Mouse (Mus musculus) ES-Bruce4 (cell line): ENCODE results near the gene Sorcs2. TPM values are rescaled to one million over a fixed set of nuclear protein-coding genes. Genes with fewer than 3 reads are reported as not detected.

Source experiments
- H3K27ac ChIP-seq: 2 replicates; pipeline ENCODE4 v1.5.1; 2012; ENCODE audit warnings: low read length, inconsistent platforms; ENCODE audit not compliant: insufficient read depth
- H3K27me3 ChIP-seq: 2 replicates; pipeline ENCODE4 v1.6.1; 2012; ENCODE audit warnings: mild to moderate bottlenecking, low read length, inconsistent platforms; ENCODE audit not compliant: control insufficient read depth, poor library complexity, insufficient read depth, severe bottlenecking
- H3K36me3 ChIP-seq: 2 replicates; pipeline ENCODE4 v1.6.1; 2012; ENCODE audit warnings: inconsistent platforms, mild to moderate bottlenecking, low read length, moderate library complexity; ENCODE audit not compliant: control insufficient read depth, poor library complexity, insufficient read depth, severe bottlenecking
- H3K4me1 ChIP-seq: one replicate; pipeline ENCODE4 v1.8.1; 2011; ENCODE audit warnings: low read length; ENCODE audit not compliant: control insufficient read depth, insufficient read depth
- H3K4me3 ChIP-seq: 2 replicates; pipeline ENCODE4 v1.5.1; 2011; ENCODE audit warnings: low read depth, mild to moderate bottlenecking, low read length
- H3K9ac ChIP-seq: 2 replicates; pipeline ENCODE4 v1.6.1; 2012; ENCODE audit warnings: low read depth, mild to moderate bottlenecking, inconsistent platforms; ENCODE audit not compliant: poor library complexity, severe bottlenecking
- H3K9me3 ChIP-seq: replicated peaks from 2 replicates; pipeline ENCODE4 v1.6.1; 2012; ENCODE audit warnings: mild to moderate bottlenecking, low read length, inconsistent platforms; ENCODE audit not compliant: control insufficient read depth, poor library complexity, insufficient read depth, severe bottlenecking
- CTCF ChIP-seq: IDR thresholded peaks from one replicate; pipeline ENCODE4 v1.8.1; 2011; ENCODE audit warnings: low read depth, low read length
- EP300 ChIP-seq: IDR thresholded peaks from 2 replicates; pipeline ENCODE4 v1.6.1; 2011; ENCODE audit warnings: low read depth, low read length; ENCODE audit not compliant: insufficient read depth
- POLR2A ChIP-seq: IDR thresholded peaks from one replicate; pipeline ENCODE4 v1.8.1; 2011; ENCODE audit warnings: low read length; ENCODE audit not compliant: insufficient read depth
- polyA plus RNA-seq: library from polyadenylated mRNA; stranded (reverse); fragments of >200 nt; gene quantifications from 2 replicates; pipeline ENCODE4 v1.2.4, GENCODE M21; 2011; ENCODE audit warnings: low read depth; ENCODE audit not compliant: missing spikeins, insufficient read depth, insufficient read length

The Sorcs2 gene
- polyA plus RNA-seq, 1 experiment: 1.2 TPM

DNA sequence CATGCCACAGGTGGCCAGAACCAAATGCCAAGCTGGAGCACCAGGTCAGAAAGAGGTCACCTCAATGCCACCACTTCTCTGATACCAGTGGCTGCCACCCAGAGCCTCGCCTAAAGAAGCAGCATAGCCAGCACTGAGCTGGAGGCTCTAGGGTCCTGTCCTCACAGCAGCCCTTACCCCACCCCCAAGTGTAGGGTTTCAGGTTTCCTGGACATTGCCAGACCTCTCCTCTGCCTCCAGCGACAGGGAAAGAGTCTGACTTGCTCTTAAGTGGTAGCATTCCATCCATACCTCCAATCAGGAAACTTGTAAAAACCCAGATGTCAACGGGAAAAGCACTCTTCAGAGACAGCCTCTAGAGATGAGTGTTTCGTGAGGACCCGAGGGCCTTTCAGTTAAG, 12.9 kb downstream of the Sorcs2 start:
- H3K4me1 ChIP-seq: no peaks in the 10 kb centered on the region
- no peak for TF ChIP-seq POLR2A
- no peak overlapping the region for H3K9ac ChIP-seq
- H3K9me3 ChIP-seq: no peaks in the 10 kb centered on the region
- no peaks in the 10 kb centered on the region for H3K36me3 ChIP-seq
- H3K27ac ChIP-seq: no peak overlapping the region
- no peak overlapping the region for H3K4me3 ChIP-seq
- no peaks in the 10 kb centered on the region for H3K27me3 ChIP-seq

GRCm38 (mm10) chr5:36383431-36383830, 14.5 kb downstream of the Sorcs2 start:
- Histone ChIP-seq H3K9ac (no peak overlapping the region), H3K27ac (no peak overlapping the region), H3K27me3 (no peaks in the 10 kb centered on the region), H3K36me3 (no peaks in the 10 kb centered on the region), H3K9me3 (no peaks in the 10 kb centered on the region), H3K4me1 (peaks cover 3% of the 10 kb centered on the region), H3K4me3 (no peak overlapping the region)
- TF ChIP-seq POLR2A: no peak
- TF ChIP-seq CTCF: no peak
- TF ChIP-seq EP300: no peak

DNA sequence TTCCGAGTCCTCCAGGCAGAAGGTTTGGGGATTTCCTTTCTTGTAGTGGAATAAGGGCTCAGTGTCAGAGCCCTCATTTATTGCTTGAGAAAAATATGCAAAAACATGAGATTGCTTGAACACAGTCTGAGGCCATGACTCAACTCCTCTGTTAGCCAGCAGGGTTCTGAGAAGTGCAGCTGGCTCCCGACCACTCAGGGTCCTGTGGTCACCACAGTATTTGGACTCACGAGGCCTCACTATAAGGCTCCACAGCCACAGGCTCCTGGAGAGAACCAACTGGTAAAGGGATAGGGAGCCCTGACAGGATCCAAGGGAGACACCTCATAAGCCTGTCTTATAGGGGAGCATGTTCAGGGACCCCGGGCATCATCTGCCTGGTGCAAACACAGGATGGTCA, 15.2 kb downstream of the Sorcs2 start:
- peaks cover 3% of the 10 kb centered on the region for H3K4me1 ChIP-seq

GRCm38 (mm10) chr5:36382134-36382693, 15.7 kb downstream of the Sorcs2 start:
- TF ChIP-seq POLR2A (no peak), CTCF (no peak), EP300 (no peak)
- Histone ChIP-seq H3K9me3 (no peaks in the 10 kb centered on the region), H3K27me3 (no peaks in the 10 kb centered on the region), H3K9ac (no peak overlapping the region), H3K4me1 (peaks cover 3% of the 10 kb centered on the region), H3K36me3 (no peaks in the 10 kb centered on the region), H3K27ac (no peak overlapping the region), H3K4me3 (no peak overlapping the region)

More for the DNA sequence above, 15.2 kb downstream of the Sorcs2 start:
- no peaks in the 10 kb centered on the region for H3K36me3 ChIP-seq
- no peak overlapping the region for H3K9ac ChIP-seq
- H3K27ac ChIP-seq: no peak overlapping the region
- TF ChIP-seq CTCF: no peak
- no peak for TF ChIP-seq POLR2A
- no peak for TF ChIP-seq EP300
- H3K27me3 ChIP-seq: no peaks in the 10 kb centered on the region
- H3K4me3 ChIP-seq: no peak overlapping the region
- no peaks in the 10 kb centered on the region for H3K9me3 ChIP-seq

DNA sequence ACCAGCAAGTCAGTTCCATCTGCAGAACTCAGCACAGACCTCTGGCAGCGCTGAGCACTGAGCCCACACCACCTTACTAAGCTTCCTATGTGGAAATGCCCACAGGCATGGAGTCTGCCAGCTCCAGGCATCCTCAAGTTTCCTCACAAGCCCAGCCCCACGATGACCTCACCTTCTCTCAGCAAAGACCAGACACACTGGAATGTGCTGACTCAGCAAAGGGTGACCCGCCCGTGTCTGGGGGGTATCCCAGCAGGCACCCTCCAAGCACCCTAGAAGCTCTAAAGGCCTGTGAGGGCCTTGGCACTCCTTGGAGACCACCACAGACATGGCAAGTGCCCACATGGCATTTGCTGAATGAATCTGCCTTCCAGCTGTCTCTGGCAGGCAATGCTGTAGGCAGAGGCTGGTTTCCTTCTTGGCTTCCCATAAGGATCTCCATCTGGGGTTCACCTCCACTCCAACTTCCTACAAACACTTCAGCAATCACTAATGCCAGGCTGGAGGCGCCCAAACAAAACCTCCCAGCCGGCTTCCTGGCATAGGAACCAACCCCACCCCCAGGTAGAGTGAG, 17.9 kb downstream of the Sorcs2 start:
- Histone ChIP-seq H3K27ac (no peak overlapping the region), H3K36me3 (no peaks in the 10 kb centered on the region), H3K9me3 (no peaks in the 10 kb centered on the region), H3K4me3 (no peak overlapping the region), H3K4me1 (peaks cover 5% of the 10 kb centered on the region), H3K9ac (no peak overlapping the region), H3K27me3 (no peaks in the 10 kb centered on the region)
- TF ChIP-seq POLR2A (no peak), EP300 (no peak), CTCF (no peak)

DNA sequence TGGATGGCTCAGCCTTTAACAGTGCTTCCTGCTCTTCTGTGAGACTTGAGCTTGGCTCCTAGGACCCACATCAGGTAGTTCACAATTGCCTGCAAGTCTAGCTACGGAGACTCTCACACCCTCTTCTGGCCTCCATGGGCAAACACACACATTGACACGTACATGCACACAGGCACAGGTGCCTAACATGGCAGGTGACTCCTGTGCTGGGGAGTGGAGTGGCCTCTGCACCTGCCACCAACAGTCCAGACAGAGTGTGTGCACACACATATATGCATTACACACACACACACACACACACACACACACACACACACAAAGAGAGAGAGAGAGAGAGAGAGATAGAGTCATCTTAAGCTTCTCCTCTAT, 19.6 kb downstream of the Sorcs2 start:
- no peak for TF ChIP-seq CTCF
- no peak for TF ChIP-seq EP300
- TF ChIP-seq POLR2A: no peak
- Histone ChIP-seq H3K9me3 (no peaks in the 10 kb centered on the region), H3K4me3 (no peak overlapping the region), H3K36me3 (no peaks in the 10 kb centered on the region), H3K27me3 (no peaks in the 10 kb centered on the region), H3K27ac (no peak overlapping the region), H3K4me1 (peaks cover 7% of the 10 kb centered on the region), H3K9ac (no peak overlapping the region)
